Mouse (Mus musculus) adrenal gland, postnatal 36 days (tissue): ENCODE measurements around the gene Nalcn. TPM values are rescaled to one million over a fixed set of nuclear protein-coding genes. Genes with fewer than 3 reads are reported as not detected.
A peak's percentile ranks its signal among the peaks of the same experiment; 100 is the strongest.

Experiments
- DNase-seq, 2 experiments: peaks; one replicate each; pipeline ENCODE4 v3.0.0; 2021; ENCODE audit warnings: mixed read lengths in 1 of 2
- total RNA-seq, 2 experiments: library from RNA; stranded (reverse); gene quantifications; 2 replicates each; pipeline ENCODE4 v1.2.3; 2021

Gene Nalcn
- total RNA-seq, 2 experiments from 2014 or later, result 4.3 to 4.6 TPM

GRCm38 (mm10) chr14:123512923-123513322, 114.0 kb downstream of the Nalcn start:
- no peak for DNase-seq

DNA sequence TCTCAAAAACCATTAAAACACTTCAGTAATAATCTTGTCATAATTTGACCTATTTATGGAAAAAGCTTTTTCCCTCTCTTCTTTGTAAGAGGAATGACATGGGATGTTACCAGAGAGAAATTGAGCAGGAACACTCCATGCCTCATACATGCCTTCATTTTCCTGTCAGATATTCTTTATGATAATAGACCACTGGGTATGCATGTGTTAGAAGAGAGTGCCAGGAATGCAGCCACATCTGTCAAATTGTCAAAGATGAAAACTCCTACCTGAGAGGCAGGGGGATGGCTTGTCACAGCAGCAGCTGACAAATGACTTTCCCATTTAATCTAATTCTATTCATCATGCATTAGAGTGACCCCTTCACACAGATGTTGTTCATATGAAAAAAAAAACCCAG, 131.4 kb downstream of the Nalcn start:
- DNase-seq, result no peak

DNA sequence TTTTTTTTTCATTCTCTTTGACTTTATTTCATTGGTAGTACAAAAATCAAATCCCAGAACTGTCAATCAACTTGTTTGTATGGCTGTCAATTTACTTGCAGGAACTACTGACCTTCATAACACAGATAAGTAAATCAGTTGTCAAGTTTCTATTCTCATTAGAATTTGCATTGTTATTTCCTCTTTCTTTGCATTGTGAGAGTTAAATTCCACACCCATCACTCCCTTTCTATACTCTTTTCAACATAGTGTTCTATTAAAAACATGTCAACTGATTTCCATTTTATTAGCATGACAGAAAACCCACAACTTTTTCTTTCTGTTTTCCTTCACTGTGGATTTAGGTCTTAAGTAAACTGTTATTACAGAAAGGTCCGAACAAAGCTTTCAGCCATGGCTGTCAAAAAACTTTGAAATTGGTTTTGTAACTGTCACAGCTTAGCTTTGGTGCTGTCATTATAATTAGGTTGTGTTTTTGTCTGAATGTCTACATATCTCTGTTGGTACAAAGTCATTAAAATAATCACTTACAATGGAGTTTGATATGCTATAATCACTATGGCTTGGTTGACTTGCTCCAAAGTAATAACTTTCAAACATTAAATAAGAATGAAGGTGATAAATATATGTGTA, 138.3 kb downstream of the Nalcn start:
- no peak for DNase-seq

- DNase-seq, result peak; percentile 80 to 84
Observed at GRCm38 (mm10) chr14:123462026-123462425, 164.9 kb downstream of the Nalcn start.

- peak; percentile 54 to 71 for DNase-seq
Observed at GRCm38 (mm10) chr14:123446031-123446430, 180.9 kb downstream of the Nalcn start.

DNA sequence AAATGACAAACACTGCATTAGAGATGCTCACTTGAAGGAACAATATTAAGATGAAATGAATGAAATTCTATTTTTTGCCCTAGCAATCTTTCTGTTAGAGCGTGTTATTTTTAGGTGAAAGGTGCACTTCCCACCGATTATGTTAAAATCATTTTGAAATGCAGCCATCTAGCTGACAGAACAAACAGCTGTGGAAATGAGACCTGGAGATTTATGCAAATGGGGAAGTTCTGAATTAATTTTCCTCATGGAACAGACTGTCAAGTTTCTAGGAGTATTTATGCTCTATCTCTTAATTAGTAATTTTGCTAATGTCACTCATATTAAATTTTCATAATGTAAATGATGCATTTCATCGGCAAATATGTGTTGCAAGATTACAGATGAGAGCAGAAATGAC, 191.4 kb downstream of the Nalcn start:
- no peak for DNase-seq

DNA sequence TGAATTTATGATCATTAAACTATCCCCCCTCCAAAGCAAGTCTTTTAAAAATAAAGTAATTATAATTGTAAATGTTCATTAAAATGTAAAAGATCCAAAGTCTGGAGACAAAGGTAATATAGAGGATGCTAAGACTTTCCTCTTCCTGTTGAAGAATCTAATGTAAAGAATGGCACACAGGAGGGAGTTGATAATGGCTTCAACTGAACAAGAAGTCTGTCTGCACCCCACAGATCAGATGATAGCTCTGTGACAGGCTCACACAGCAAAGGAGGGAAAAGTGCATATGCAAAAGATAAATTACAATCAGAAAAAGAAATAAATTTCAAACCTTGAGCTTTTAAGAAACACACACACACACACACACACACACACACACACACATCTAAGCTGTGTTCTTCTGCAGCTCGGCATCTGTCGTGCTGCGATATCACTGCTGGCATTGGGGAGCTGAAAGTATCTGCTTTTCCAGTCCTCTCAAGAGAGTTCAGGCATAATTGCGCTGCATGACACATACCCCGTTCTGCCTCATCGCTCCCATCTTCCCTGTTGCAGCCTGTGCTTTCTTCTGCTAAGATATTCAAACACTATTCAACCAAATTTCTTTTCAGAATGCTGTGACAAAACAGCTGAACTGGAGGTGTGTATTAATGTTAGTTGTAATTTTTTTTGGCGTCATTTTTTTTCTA, 250.6 kb downstream of the Nalcn start:
- DNase-seq, result no peak

- DNase-seq, result peak in 1 of 2 experiments; percentile 15
Observed at GRCm38 (mm10) chr14:123371522-123371921, 255.4 kb downstream of the Nalcn start.

GRCm38 (mm10) chr14:123359691-123360090, 267.3 kb downstream of the Nalcn start:
- DNase-seq, result no peak

GRCm38 (mm10) chr14:123352973-123353372, 274.0 kb downstream of the Nalcn start:
- DNase-seq, result peak; percentile 11 to 23

GRCm38 (mm10) chr14:123331841-123332240, 295.1 kb downstream of the Nalcn start:
- no peak for DNase-seq

DNA sequence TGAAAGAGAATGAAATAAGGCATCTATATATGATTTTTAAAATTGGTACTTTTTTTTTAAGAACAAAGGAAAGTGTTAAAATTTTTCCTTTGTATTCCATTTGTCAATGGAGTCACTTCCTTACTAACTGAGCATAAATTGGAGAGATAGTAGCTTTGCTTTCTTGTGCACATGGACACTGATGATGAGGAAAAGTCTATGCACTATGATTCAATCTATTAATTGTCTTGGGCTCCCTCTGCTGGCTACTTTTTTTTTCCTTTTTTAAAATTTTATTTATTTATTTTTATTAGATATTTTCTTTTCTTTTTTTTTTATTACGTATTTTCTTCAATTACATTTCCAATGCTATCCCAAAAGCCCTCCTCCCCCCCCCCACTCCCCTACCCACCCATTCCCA, 312.6 kb downstream of the Nalcn start:
- DNase-seq, result no peak

- DNase-seq, result peak; percentile 1 to 47
Observed at GRCm38 (mm10) chr14:123312371-123312770, 314.6 kb downstream of the Nalcn start.

- DNase-seq, result no peak
Observed at GRCm38 (mm10) chr14:123296068-123296467, 330.9 kb downstream of the Nalcn start.

DNA sequence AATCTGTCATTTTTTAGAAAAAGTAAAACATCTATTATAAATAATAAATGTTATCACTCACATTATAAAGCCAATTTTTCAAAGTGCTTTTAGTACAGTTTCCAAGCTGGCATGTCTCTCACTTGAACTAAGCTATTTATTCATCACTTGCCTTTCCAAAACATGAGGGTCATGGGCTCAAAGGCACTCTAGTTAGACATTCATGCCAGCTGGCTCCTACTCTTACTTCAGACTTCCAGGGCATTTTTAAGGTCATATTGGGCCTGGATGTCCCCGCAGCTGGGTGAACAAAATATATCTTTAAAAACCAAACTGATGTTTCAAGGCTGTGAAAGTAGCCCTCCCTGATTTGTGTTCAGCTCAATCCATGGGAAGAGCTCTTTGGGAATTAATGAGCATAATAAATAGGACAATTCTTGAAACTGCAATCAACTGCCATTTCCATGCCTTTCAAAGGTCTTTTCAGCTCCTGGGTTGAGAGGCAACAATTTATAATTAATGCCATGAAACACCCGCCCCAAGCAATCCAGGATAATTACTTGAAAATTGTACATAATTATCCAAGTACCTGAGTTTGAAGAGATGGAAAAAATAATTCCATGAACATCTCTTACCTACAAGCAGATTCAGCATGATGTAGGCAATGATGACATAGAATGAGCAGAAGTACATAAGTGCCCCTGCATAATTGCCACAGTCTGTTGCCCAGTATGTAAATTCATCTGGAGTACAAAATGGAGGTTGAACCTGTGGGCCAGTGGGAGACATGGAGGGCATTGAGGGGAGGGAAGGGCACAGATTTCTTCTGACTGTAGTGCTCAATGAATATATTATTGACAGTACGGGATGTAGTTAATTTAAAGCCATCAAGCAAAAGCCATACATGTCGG, 335.6 kb downstream of the Nalcn start:
- peak in 1 of 2 experiments; percentile 2 for DNase-seq

DNA sequence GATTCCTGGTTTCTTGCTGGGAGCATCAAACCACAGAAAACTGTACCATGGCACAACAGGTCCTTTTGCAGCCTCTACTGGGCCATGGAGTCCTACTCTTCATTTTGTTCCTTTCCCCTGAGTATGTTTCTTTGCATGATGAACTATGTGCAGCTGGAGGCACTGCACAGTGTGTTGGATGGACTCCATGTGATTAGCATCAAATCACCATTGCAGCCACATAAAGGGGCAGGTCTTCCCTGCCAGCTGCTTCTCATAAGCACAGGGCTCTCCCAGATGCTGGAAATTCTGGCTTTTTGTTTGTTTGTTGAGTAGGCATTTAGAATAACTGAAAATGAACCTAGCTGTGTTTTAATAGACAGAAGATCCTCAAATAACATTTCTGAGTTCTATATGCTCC, 344.8 kb downstream of the Nalcn start:
- DNase-seq, result no peak

GRCm38 (mm10) chr14:123272121-123272520, 354.8 kb downstream of the Nalcn start:
- no peak for DNase-seq

DNA sequence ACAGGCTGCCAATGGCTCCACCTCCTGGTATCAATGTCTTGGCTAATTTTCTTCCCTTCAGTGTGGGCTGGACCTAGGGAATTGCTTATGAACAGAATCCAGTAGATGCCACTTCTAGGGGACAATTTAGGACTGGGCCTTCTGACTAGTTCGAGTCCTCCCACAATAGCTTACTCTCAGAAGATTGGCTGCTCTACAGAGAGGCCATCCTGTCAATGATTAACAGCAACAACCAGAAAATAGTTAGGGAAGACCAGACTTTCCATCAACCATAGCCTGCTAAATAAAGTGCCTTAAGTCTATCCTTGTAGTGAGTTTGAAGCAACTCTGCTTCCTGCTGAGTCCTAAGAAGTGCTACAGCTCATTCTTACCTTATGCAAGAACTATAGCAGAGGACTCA, 386.2 kb downstream of the Nalcn start:
- no peak for DNase-seq

DNA sequence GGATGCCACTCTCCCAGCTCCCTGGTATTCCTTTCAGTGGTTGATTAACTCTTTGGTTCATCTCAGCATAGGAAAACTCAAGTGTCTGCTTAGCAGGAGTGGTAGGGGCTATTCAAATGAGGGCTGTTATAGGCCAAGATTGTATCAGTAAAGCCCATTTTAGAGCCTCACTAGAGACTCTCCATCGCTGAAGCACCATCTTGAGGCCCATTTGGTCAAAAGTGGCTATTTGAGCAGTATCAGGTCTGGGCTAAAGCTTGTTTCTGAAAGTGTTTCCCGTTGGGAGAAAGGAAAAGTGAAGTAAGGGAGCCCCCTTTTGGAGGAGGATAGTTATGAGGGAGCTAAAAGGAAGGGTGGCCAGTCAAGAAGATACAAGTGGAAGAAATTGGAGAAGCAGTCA, 387.0 kb downstream of the Nalcn start:
- peak in 1 of 2 experiments; percentile 17 for DNase-seq

DNA sequence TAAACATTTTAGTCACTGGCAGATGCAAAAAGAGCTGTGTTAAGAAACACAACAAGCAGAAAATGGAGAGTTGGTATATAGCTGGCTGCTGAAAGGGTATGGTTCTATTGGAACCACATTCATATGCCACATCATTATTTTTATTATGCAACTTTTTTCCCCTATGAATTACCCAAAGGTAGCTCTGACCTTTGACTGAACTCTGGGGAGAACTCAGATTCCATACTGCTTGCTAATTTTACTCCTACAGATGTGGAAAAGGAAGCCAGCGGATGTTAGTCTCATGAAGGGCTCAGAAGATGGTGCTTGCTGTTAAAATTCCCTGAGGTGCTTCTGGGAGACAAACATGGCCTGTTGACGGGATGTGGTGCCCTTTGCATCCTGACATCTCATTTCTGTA, 389.9 kb downstream of the Nalcn start:
- DNase-seq, result no peak

- DNase-seq, result no peak
Observed at GRCm38 (mm10) chr14:123232630-123233206, 394.2 kb downstream of the Nalcn start.
